Mouse (Mus musculus) spleen, embryonic (tissue): Measurements from ENCODE around the gene 1700001O22Rik.

Source experiments
- CTCF ChIA-PET: fragments of 350-600 bp; sonication (Branson Sonifier 250); formaldehyde crosslinking; loops from one replicate; lab custom pipeline; 2022; lab: Charles Lee

Gene 1700001O22Rik

GRCm38 (mm10) chr2:30755985-30756765 lies 47.3 kb downstream of the 1700001O22Rik start:
- CTCF ChIA-PET, result no interaction called here

DNA sequence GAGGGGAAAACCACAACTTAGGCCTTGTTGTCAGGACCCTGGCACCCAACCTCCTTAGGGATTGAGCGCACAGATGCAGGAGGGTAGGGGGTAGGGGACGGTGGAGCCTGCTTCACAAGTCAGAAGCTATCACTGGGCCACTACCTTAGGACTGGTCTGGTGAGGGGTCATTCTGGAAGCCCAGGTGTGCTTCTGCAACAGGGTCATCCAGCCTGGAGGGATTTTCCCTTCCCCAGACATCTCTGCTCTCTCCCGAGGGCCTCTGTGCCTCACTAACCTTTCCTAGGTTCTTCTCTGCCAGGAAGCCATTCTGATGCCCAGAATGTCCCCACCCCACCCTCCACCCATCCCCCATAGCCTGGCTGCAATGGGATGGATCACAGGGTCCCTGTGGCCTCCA lies 48.6 kb downstream of the 1700001O22Rik start:
- CTCF ChIA-PET, result no interaction called here

DNA sequence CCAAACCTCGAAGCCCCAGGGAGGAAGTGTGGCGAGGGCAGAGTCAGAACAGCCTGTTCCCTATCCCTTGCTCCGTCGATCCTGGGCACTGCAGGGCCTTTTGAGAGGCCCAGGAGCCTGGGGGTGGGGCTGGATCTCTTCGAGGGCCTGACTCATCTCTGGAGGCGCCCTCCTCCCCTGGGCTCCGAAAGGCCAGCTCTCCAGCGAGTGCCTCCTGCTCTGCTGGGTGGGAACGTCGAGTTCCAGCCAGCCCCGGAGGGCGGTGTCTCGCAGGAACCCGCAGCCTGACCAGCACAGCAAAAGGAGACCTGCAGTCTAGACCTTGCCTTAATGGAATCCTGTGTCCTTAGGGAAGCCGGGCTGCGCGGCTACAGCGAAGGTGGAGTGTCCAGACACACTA lies 50.2 kb downstream of the 1700001O22Rik start:
- CTCF ChIA-PET, result no interaction called here

GRCm38 (mm10) chr2:30752471-30752870 lies 51.0 kb downstream of the 1700001O22Rik start:
- CTCF ChIA-PET, result no interaction called here

GRCm38 (mm10) chr2:30750025-30750424 lies 53.4 kb downstream of the 1700001O22Rik start:
- CTCF ChIA-PET, result no interaction called here

DNA sequence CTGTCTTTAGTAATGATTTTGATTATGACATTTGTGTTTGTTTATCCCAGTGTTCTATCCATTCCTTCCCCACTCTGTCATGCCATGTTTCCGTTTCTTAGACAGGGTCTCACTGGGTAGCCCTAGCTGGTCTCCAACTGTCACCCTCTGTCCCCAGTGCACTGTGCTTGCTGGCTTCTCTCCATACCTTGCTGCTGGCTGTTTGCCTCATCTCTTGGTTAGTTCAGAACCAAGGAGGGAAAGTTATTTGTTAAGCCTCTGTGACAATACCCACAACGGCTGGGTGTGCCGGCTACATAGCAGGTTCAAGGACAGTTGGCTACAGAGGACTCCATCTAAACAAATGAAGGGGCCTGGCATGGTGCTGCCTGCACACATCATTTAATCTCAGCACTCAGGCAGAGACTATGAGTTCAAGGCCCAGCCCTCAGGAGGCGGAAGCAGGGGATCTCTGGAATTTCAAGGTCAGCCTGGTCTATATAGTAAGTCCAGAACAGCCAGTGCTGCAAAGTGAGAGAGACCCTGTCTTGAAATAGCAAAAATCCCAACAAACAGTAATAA lies 55.8 kb downstream of the 1700001O22Rik start:
- CTCF ChIA-PET, result no interaction called here
